Mouse (Mus musculus) adrenal gland, postnatal 10 days (tissue): ENCODE measurements at regions not wholly inside any gene's neighbourhood (a gene's known extent, or its start where the extent isn't known, plus 50 kb on each side); places are given as distances from the start of the nearest gene placed in this dataset.

Experiments used
- DNase-seq: peaks from one replicate; pipeline ENCODE4 v3.0.0; 2021; ENCODE audit warnings: mixed read lengths

GRCm38 (mm10) chr4:27845521-27845920, 967.4 kb upstream of the Epha7 start:
- DNase-seq: no peak

DNA sequence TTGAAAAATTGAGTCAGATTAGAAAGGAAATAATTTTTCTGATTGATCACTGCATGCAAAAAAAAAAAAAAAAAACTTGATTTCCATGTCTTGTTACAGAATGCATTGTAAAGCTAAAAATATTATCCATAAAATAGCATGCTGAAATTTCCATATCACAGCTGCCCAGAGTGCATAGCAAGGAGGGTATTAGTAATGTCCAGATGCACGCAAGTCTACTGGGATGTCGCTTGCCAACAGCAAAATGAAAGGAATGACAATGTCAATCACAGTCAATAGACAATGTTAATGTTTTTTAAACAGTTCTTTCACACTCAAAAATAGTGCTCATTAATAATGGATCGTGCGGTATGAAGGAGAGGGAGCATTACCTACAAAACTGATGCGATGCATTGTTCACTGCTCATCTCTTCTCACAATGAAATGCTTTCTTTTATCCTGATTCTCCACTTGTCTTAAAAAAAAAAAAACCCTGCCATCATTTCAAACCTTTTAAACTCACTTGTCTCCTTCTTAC, 966.8 kb upstream of the Epha7 start:
- no peak for DNase-seq

GRCm38 (mm10) chr4:27856086-27856485, 956.8 kb upstream of the Epha7 start:
- no peak for DNase-seq

DNA sequence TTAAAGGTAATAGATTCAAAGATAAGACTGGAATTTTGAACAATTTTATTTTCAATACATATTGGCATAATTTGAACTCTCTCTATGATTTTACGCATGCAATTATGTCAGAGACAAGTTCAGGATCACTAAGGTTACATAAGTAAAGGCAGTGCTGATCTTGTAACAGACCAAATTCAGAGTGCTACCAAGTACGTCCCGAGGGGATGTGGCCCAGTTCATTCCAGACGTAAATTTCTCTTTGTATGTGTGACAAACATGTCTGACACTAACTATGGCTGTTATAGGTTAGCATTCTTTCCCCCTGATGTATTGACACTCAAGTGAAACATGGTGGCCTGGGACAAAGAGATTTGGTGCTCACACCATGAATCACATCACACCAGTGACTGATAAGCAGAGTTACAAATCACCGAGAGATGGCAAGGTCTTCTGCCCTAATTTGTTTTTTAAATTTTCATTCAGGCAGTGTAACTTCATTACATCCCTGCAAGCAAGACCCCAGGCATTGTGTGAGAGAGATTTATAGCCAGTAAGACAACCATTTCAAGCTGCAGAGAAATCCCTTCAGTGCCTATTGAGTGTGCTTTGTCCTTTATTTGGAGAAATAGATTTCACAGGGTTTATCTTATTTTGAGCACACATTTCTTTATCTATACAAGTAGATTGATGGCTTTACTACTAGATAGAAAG, 925.5 kb upstream of the Epha7 start:
- no peak for DNase-seq

DNA sequence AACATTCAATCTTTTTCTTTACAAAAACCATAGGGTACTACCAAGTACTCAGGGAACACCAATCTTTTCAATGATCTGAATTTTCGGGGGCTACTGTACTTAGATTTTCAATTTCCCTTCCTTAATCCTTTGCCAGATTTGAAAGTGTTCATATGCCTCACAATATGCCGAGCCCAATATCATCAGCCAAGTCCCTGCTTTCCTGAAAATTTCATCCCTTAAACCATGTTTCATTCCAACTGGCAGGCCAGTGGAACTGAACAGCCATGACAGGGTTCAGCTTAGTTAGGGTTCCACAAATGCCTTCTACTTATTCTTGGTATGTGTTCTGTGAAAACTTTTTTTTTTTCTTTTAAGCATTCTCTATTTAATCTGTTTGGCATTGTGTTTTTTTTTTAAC, 916.5 kb upstream of the Epha7 start:
- no peak for DNase-seq

DNA sequence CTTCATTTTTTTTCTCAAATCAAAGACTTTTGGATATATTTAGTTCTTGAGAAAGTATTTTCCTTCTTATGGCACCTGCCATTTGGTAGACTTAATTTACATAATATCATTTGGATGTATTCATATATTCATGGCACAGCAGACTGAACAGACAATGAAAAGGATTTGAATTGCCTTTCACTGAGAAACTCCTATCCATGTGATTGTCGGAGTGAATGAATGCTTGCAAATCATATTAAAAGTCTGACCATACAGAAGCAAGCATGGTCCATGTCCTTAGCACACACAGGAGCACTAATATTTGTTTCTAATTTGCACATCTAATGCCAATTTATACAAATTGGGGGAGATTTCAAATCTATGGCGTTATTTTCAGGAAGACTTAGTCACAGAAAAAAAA, 867.6 kb upstream of the Epha7 start:
- DNase-seq: no peak

DNA sequence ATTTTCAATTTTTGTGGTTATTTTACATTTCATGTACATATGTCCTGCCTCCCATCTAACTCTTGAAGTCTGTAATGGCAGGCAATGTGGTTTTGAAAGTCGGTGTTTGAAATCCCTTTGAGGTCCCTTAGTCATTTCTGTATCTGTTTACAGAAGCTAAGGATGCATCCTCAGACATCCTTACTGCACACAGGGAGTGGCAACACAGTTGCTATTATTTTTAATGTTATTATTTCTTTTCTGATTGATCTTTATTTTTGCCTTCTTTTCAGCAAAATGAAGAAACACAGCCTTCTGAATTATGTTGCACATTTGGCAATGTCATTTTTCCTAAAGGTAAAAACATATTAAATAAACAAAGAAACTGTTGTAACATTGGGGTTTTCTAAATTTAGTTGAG, 867.2 kb upstream of the Epha7 start:
- DNase-seq: no peak

DNA sequence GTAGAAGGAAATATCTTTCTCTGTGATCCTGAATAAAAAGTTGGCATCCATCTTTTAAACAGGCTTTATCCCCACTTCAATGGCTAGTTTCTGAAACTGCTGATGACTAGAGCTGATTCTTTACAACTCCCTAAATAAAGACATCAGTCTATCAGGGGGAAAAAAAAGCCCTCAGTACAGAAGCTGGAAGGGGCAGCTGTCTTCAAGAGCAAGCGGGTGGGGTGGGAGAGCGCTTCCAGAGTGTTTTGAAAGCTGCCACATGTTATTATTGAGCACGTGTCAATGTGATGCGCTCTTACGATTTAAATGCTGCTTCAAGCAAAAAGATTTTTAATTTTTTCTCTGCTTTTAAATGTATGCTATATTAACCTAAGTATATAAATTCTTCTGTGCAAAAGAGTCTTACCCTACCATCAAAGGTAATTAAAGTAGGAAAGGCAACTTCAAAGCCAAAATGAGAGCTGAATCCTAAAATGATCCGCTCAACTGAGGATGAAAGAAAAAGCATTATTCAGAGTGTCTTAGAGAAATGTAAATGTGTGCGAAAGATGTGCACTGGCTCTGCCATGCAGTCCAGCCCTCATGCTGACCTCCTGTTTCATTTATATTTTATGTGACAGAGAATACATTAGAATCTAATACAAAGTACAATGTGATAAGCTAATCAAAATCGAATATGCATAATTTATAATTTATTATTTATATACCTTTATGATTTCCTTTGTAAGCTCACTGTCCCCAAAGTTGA, 862.8 kb upstream of the Epha7 start:
- no peak for DNase-seq

DNA sequence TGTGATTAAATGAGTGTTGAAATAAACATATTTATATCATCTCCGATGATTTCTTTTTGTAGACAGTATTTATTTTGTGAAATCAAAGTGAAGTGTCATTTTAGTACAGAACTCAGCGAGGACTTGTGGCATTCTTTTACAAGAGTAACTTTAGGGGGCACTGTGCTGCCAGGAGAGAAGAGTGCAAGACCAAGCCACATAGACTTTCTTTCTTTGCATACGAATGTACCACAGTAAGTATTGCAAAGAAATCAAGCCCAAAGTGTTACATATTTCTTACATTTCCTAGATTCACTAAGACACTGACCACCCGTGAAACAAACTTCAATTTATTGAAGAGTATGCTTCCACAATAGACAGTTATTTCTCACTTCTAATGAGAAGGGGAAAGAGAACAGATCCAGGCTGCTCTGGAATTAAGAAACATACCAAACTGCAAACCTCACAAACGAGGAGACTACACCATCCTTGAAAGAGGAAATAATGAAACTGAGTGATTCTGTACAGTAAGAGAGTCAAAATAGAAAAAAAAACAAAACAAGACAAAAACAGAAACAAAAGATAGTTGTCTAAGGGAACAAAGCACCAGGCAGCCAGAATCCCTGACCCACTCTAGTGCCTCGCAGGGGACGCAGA, 847.8 kb upstream of the Epha7 start:
- DNase-seq: peak; percentile 17

- no peak for DNase-seq
Measured at GRCm38 (mm10) chr4:27970569-27970968, 842.4 kb upstream of the Epha7 start.

GRCm38 (mm10) chr4:27979210-27979771, 833.6 kb upstream of the Epha7 start:
- DNase-seq: no peak

GRCm38 (mm10) chr4:27979781-27980180, 833.1 kb upstream of the Epha7 start:
- no peak for DNase-seq

- DNase-seq: no peak
Measured at GRCm38 (mm10) chr4:27981309-27981708, 831.6 kb upstream of the Epha7 start.

GRCm38 (mm10) chr4:27987986-27988423, 824.9 kb upstream of the Epha7 start:
- no peak for DNase-seq

- DNase-seq: no peak
Measured at GRCm38 (mm10) chr4:27994411-27994810, 818.5 kb upstream of the Epha7 start.

DNA sequence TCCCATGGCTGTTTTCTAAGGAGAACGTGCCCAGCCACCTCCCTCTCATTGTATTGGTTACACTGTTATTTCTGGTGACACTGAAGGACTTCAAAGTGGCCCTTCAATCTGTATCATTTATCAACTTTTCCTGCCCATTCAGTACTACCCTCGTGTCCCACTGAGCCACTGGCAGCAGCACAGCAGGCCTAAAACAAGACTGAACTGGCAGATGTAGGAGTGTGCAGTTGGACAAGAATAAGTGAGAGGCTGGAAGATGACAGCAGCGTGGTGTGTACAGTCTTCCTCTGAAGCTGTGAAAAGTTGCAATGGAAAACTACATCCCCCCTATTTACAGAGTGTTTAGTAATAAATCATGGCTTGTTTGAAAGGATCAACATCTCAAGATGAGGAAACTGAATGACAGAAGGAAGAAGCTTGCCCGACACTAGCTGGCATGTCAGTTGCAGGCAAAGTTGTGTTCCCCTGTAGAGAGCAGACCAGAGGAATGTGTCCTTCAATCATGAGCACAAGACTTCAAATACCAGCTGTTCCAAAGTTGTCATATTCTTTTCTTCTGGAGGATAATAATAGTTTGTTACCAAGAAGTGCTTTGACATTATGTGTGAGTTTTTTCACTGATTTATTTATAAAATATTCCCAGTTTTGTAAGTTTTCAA, 811.0 kb upstream of the Epha7 start:
- DNase-seq: no peak
